Mouse (Mus musculus) midbrain, embryonic 11.5 days (tissue): ENCODE measurements around the gene Olfr1426. TPM values are rescaled to one million over a fixed set of nuclear protein-coding genes. Genes with fewer than 3 reads are reported as not detected.
"Not testable (repeated sequence)": the region's sequence is repeated elsewhere in the genome, so short reads cannot be mapped to it uniquely, and the experiment has no call there.

Source experiments
- ATAC-seq: fragments of 200-750 bp; cut with Nextera tagmentation; 2 replicates; pipeline ENCODE4 v1.8.0; 2017; ENCODE audit warnings: moderate TSS enrichment, moderate library complexity; ENCODE audit not compliant: low FRiP score
- DNase-seq: peaks from one replicate; pipeline ENCODE4 v3.0.0; 2015; ENCODE audit warnings: low spot score; ENCODE audit errors: missing footprints
- H3K27ac ChIP-seq: fragments of 300-500 bp; sonication (generic); 2 replicates; pipeline ENCODE4 v1.5.1; 2014; ENCODE audit warnings: low read depth, low read length
- H3K27me3 ChIP-seq: fragments of 300-500 bp; sonication (generic); 2 replicates; pipeline ENCODE4 v1.6.1; 2014; ENCODE audit warnings: mild to moderate bottlenecking, low read length, moderate library complexity, mixed read lengths; ENCODE audit not compliant: control insufficient read depth, insufficient read depth
- H3K36me3 ChIP-seq: fragments of 300-500 bp; sonication (generic); 2 replicates; pipeline ENCODE4 v1.6.1; 2014; ENCODE audit warnings: mild to moderate bottlenecking, low read length, moderate library complexity, mixed read lengths; ENCODE audit not compliant: control insufficient read depth, insufficient read depth
- H3K4me1 ChIP-seq: fragments of 300-500 bp; sonication (generic); 2 replicates; pipeline ENCODE4 v1.6.1; 2014; ENCODE audit warnings: low read length; ENCODE audit not compliant: control insufficient read depth, insufficient read depth
- H3K4me2 ChIP-seq: fragments of 300-500 bp; sonication (generic); 2 replicates; pipeline ENCODE4 v1.6.1; 2014; ENCODE audit warnings: mild to moderate bottlenecking, moderate library complexity
- H3K4me3 ChIP-seq: fragments of 300-500 bp; sonication (generic); 2 replicates; pipeline ENCODE4 v1.5.1; 2014; ENCODE audit warnings: low read depth, low read length
- H3K9ac ChIP-seq: fragments of 300-500 bp; sonication (generic); 2 replicates; pipeline ENCODE4 v1.6.1; 2014; ENCODE audit warnings: low read length
- H3K9me3 ChIP-seq: fragments of 300-500 bp; sonication (generic); 2 replicates; pipeline ENCODE4 v1.6.1; 2016; ENCODE audit warnings: low read length; ENCODE audit not compliant: control insufficient read depth
- WGBS: fragments of 180-500 bp; shearing (Covaris S2); extraction: QIAGEN DNeasy Blood & Tissue Kit; methylation state at CpG from one replicate; pipeline ENCODE4 v1.1.7; 2014; 5-methylcytosine and 5-hydroxymethylcytosine counted together
- polyA plus RNA-seq: library from polyadenylated mRNA; unstranded; fragments of >200 nt; fragmentation: Nextera tagmentation; extraction: Ambion mirVana; gene quantifications from 2 replicates; pipeline ENCODE4 v1.2.1, GENCODE M21; 2014

The Olfr1426 gene
- polyA plus RNA-seq, 1 experiment from 2014 or later = not detected

GRCm38 (mm10) chr19:12069546-12069945 is 22.3 kb downstream of the Olfr1426 start:
- not testable (repeated sequence) for H3K4me2 ChIP-seq, H3K27ac ChIP-seq, H3K27me3 ChIP-seq, H3K4me1 ChIP-seq, H3K36me3 ChIP-seq, H3K4me3 ChIP-seq, DNase-seq, ATAC-seq, H3K9ac ChIP-seq, H3K9me3 ChIP-seq
- 88% methylated on average over 1 of the region's 1 CpGs for WGBS

- not testable (repeated sequence) for H3K9me3 ChIP-seq, H3K4me3 ChIP-seq, H3K27me3 ChIP-seq, H3K4me2 ChIP-seq, H3K4me1 ChIP-seq, DNase-seq, H3K9ac ChIP-seq, H3K36me3 ChIP-seq, H3K27ac ChIP-seq, ATAC-seq
- 83% methylated on average over 1 of the region's 1 CpGs for WGBS
These were observed 24.0 kb downstream of the Olfr1426 start for GRCm38 (mm10) chr19:12067806-12068205.

GRCm38 (mm10) chr19:12062582-12062981 is 29.2 kb downstream of the Olfr1426 start, which contains the start of gene Olfr1424:
Gene Olfr1424 (minus strand): TSS chr19:12062682.
- ATAC-seq, H3K27ac ChIP-seq: not testable (repeated sequence)
- WGBS = 86% methylated on average over 1 of the region's 1 CpGs

GRCm38 (mm10) chr19:12043163-12043562 is 48.6 kb downstream of the Olfr1426 start:
- no peak overlapping the region for H3K27ac ChIP-seq
- 91% methylated on average over 5 of the region's 5 CpGs for WGBS
- no peaks in the 10 kb centered on the region for H3K36me3 ChIP-seq
- H3K9ac ChIP-seq = no peak overlapping the region
- ATAC-seq (no peak), DNase-seq (no peak)
- no peaks in the 10 kb centered on the region for H3K9me3 ChIP-seq
- H3K4me2 ChIP-seq = no peak overlapping the region
- no peaks in the 10 kb centered on the region for H3K4me1 ChIP-seq
- H3K4me3 ChIP-seq = no peak overlapping the region
- H3K27me3 ChIP-seq = no peaks in the 10 kb centered on the region

More at GRCm38 (mm10) chr19:12062582-12062981, 29.2 kb downstream of the Olfr1426 start, which contains the start of gene Olfr1424:
- not testable (repeated sequence) for H3K4me1 ChIP-seq, H3K4me3 ChIP-seq, DNase-seq, H3K36me3 ChIP-seq, H3K27me3 ChIP-seq, H3K9ac ChIP-seq, H3K4me2 ChIP-seq, H3K9me3 ChIP-seq

- no peaks in the 10 kb centered on the region for H3K4me1 ChIP-seq
- H3K27me3 ChIP-seq = no peaks in the 10 kb centered on the region
- H3K4me3 ChIP-seq = no peak within 1 kb of the TSS
- no peak within 1 kb of the TSS for H3K27ac ChIP-seq
- no peaks in the 10 kb centered on the region for H3K36me3 ChIP-seq
- 61% methylated on average over 2 of the region's 2 CpGs for WGBS
- DNase-seq (no peak), ATAC-seq (no peak)
- H3K9ac ChIP-seq = no peak within 1 kb of the TSS
- no peak within 1 kb of the TSS for H3K4me2 ChIP-seq
- no peaks in the 10 kb centered on the region for H3K9me3 ChIP-seq
These were observed 50.6 kb downstream of the Olfr1426 start, which contains the start of gene Olfr1423 for GRCm38 (mm10) chr19:12041217-12041616. Gene Olfr1423 (minus strand): TSS chr19:12041317.

GRCm38 (mm10) chr19:12037727-12038126 is 54.1 kb downstream of the Olfr1426 start:
- no peaks in the 10 kb centered on the region for H3K27me3 ChIP-seq
- H3K9ac ChIP-seq = no peak overlapping the region
- H3K4me1 ChIP-seq = no peaks in the 10 kb centered on the region
- H3K27ac ChIP-seq = no peak overlapping the region
- ATAC-seq = no peak
- no peak for DNase-seq
- H3K9me3 ChIP-seq = no peaks in the 10 kb centered on the region
- no peak overlapping the region for H3K4me3 ChIP-seq
- no peaks in the 10 kb centered on the region for H3K36me3 ChIP-seq
- H3K4me2 ChIP-seq = no peak overlapping the region

Other genes starting within 250 kb of the Olfr1426 start
- gene Olfr1418, start 230.9 kb downstream of the Olfr1426 start, polyA plus RNA-seq = not detected in 2 replicates
- not detected in 2 replicates for gene Olfr1419, start 216.9 kb downstream of the Olfr1426 start, polyA plus RNA-seq
- 0.08 TPM in 1 of 2 replicates, not detected in the other for gene Olfr1420, start 205.4 kb downstream of the Olfr1426 start, polyA plus RNA-seq
- gene Patl1, start 179.6 kb downstream of the Olfr1426 start, polyA plus RNA-seq = 30.2 and 30.3 TPM in 2 replicates
- gene Osbp, start 126.1 kb downstream of the Olfr1426 start, polyA plus RNA-seq = 5.3 and 6.0 TPM in 2 replicates
- gene Olfr1423, start 50.7 kb downstream of the Olfr1426 start, polyA plus RNA-seq = 0.03 TPM in 1 of 2 replicates, not detected in the other
- gene Olfr1424, start 29.3 kb downstream of the Olfr1426 start, polyA plus RNA-seq = not detected in 2 replicates
- gene Olfr1425, start 14.3 kb downstream of the Olfr1426 start, polyA plus RNA-seq = not detected in 2 replicates
- not detected in 2 replicates for gene Olfr1427, start 11.3 kb upstream of the Olfr1426 start, polyA plus RNA-seq
- not detected in 2 replicates for gene Olfr1428, start 23.9 kb upstream of the Olfr1426 start, polyA plus RNA-seq
- not detected in 2 replicates for gene Olfr76, start 31.2 kb upstream of the Olfr1426 start, polyA plus RNA-seq
- not detected in 2 replicates for gene Olfr1555-ps1, start 78.1 kb upstream of the Olfr1426 start, polyA plus RNA-seq
- not detected in 2 replicates for gene Olfr1431, start 108.6 kb upstream of the Olfr1426 start, polyA plus RNA-seq
- gene Olfr1432, start 140.6 kb upstream of the Olfr1426 start, polyA plus RNA-seq = not detected in 2 replicates
- gene Olfr262, start 149.6 kb upstream of the Olfr1426 start, polyA plus RNA-seq = not detected in 2 replicates
- not detected in 2 replicates for gene Olfr235, start 169.0 kb upstream of the Olfr1426 start, polyA plus RNA-seq
- gene Olfr1434, start 187.8 kb upstream of the Olfr1426 start, polyA plus RNA-seq = not detected in 2 replicates
- gene Olfr1436, start 207.1 kb upstream of the Olfr1426 start, polyA plus RNA-seq = not detected in 2 replicates
- not detected in 2 replicates for gene Olfr1437, start 233.1 kb upstream of the Olfr1426 start, polyA plus RNA-seq
- not detected in 2 replicates for gene Olfr1438-ps1, start 243.9 kb upstream of the Olfr1426 start, polyA plus RNA-seq